Mouse (Mus musculus): ENCODE results near the gene Dao. TPM values are rescaled to one million over a fixed set of nuclear protein-coding genes. Genes with fewer than 3 reads are reported as not detected.

Gene Dao
- total RNA-seq, 2 experiments from 2014 or later, result not detected

DNA sequence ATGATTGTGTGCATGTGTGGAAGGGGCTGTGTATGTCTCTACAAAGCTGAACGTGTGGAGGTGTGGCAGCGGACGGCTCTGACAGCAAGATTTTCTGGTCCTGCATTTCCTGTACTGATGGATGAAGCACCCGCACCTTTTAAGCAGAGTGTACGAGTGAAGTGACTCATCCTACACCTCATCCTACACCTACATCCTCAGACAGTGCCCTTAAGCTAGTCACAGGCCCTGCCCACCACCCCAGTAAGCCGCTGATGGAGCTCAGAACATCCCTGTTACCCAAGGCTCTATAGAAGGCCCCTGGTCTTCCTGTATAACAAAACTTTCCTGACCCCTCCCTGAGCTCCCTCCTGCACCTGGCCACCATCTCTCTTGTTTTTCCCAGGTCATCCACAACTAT lies 20.9 kb downstream of the Dao start:
- DNase-seq, result no peak

DNA sequence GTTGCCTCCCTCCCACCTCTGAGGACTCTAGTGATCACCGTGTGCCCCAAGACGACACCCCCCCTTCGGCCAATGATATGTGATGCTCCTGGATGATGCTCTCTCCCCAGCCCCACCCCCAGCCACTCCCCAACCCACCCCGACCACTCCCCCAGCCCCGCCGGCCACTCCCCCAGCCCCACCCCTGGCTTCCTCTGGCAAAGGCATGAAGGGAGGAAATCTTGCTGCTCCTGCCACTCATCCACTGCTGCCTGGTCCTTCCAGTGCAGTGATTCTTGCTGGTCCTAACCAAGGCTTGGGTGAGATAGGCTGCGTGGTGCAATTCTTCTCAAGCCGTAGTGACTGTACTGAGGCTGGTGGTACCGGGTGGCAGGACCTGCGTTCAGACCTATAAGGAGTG lies 21.4 kb downstream of the Dao start:
- DNase-seq, result no peak
- intact Hi-C loops (cut with DNase I), result no loop called here

More for the DNA sequence above, 20.9 kb downstream of the Dao start:
- intact Hi-C loops (cut with DNase I), result no loop called here

DNA sequence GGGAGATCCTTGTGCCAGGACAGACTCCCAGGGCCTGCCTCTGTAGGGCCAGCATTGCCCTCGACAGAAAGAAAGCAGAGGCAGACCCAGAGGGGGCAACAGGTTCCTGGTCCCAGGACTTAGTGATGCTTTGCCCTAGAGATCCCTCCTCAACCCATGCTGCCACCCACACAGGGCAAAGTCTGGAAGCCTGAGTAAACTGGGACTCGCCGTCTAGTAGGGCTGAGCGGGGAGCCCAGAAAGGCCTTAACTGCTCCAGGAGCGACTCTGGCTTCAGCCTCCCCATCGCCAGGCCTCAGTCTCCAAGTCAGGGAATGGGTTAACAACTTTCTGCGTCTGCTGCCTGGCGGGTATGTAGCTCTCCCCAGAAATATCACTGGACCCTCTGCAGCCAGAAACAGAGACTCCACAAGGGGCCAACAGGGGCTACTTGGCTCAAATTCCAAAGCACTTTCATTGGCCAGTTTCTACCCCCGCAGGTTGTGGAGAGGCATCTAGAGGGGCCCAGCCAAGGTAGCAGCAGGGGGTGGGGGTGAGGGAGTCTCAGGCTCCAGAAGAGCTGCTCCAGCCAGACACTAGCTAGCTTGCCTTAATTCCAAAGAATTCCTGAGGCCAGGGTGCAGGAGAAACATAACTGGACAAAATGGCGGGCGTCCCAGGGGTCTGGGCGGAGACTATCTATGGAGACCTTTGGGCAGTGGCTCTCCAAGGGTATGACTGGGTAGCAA lies 23.9 kb downstream of the Dao start:
- intact Hi-C loops (cut with DNase I), result no loop called here
- DNase-seq, result no peak

DNA sequence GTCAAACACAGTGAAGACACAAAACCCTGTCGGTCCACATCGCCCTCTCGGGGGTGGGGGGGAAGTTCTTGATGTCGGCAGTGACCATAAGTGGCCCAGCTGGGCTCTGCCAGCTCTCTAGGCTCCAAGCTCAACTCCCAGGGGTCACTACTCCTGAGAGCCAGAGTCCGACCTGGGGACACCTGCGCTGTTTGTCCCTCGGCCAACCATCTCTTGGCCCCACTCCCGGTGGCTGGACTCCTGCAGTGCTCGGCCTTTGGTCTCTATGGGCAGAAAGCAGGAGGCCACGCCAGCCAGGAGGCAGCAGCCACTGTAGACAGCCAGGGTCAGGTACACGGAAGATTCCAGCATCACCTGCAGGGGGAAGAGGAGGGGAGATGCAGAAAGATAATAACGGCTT lies 24.6 kb downstream of the Dao start:
- intact Hi-C loops (cut with DNase I), result no loop called here
- no peak for DNase-seq

DNA sequence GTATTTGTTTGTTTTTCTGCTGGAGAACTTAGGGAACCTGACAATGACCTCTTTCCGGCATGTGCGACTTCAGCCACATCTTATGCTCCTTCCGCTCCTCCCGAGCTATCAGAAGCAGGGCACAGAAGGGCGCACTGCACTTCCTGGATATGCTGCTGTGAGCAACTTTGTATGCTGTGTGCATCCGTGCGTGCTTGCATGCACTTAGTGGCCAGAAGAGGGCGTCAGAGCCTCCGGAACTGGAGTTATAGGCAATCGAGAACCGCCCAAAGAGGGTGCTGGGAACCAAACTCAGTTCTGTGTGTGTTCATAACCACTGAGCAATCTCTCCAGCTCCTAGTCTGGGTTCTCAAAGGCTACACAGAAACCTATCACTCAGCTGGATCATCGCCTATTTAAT lies 27.1 kb downstream of the Dao start:
- intact Hi-C loops (cut with DNase I), result no loop called here

DNA sequence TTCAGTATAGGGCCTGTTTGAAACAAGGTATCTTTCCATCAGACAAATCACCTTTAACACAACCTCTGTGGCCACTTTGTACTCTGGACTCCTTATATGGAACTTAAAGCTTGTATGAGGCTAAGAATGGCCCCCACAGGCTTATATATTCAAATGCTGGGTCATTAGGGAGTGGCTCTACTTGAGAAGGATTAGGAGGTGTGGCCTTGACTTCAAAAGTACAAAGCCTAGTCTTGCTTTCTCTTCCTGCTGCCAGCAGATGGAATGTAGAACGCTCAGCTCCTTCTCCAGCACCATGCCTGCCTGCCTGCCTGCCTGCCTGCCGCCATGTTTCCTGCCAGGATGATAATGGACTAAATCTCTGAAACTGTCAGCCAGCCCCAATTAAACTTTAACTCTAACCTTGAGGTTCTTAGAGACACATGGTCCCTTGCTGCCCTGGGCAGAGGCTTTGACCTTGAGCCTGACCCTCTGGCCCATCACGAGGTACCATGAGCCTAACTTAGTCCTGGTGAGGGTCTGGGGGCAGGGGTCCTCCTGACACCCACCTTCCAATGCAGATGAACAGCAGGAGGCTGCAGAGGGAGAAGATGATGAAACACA lies 28.8 kb downstream of the Dao start:
- intact Hi-C loops (cut with DNase I), result no loop called here
- DNase-seq, result no peak

More for the DNA sequence above, 27.1 kb downstream of the Dao start:
- no peak for DNase-seq

DNA sequence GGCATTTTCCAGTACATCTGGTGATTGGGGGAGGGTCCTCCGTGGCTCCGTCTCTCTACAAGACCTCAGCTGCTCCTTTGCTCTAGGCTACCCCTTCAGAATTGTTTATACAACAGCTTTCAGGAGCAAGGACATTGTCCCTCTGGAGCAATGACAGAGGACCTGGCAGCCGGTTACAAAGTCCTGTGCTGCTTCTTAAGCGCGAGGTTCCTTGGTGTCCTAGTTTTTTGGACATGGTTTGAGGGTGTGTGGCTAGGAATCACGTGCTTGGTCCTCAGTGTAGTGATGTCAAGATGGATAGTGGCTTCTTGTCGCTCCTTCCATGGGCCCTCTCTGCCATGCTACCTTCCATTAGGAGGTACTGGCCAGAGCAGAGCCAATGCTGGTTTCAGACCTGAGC lies 30.9 kb downstream of the Dao start:
- intact Hi-C loops (cut with DNase I), result no loop called here
- DNase-seq, result no peak

DNA sequence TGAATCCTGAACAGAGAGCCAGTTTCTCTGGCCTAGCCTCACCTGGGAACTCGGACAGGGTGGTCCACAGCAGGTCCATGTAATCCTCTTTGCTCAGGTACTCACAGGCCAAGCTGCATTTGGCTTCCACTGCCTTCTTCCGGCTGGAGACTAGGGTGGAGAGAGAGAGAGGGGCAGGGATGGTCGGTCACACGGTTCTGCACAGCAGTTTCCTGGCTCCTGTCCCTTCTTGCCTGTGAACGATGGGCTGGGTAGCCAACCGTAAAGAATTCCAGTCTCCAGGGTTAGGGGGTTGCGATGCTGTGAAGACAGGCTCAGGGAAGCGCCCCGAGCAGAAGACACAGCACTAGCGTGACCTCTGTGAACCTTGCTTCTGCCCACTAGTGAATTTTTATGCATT lies 31.6 kb downstream of the Dao start:
- DNase-seq, result peak; percentile 65
- intact Hi-C loops (cut with DNase I), result no loop called here

DNA sequence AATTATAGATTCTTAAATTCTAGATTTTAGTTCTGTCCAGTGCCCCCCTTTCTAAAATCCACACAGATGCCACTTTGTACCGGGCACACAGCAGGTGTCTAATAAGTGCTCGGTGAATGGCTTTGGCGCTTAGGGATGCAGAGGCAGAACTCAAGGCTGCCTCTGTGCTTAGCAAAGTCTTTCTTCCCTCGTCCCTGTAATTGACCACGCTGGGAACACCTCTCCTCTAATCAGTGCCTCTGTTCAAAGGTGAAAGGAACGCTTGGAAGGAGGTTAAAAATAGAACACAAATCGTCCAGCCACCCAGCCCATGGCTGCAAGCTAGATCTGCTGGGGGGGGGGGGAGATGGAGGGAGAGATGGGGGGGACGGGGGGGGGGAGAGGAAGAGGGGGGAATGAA lies 37.0 kb downstream of the Dao start:
- intact Hi-C loops (cut with DNase I), result loop anchor here (10.0 kb wide), 2 partner anchors 86 to 186 kb away; no protein-coding TSS in a partner anchor
- DNase-seq, result no peak

DNA sequence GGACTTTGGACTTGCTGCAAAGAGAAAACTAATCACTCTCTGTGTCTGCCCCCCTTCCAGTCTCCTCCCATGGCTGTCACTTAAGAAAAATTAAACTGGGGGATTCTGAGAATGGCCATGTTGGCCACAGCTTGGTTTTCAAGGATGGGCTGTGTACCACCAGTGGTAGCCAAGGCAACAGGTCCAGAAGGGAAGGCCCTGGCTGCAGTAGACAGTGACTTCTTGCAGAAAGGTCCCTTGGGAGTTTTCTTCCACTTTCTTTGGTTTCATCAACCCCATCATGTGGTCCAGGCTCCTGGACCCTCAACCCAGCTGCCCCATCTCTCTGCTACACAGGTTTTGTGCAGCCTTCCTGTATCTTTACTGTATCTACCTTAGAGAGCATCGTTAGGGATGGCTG lies 37.4 kb downstream of the Dao start:
- intact Hi-C loops (cut with DNase I), result loop anchor here (10.0 kb wide), 2 partner anchors 86 to 186 kb away; no protein-coding TSS in a partner anchor
- DNase-seq, result no peak

DNA sequence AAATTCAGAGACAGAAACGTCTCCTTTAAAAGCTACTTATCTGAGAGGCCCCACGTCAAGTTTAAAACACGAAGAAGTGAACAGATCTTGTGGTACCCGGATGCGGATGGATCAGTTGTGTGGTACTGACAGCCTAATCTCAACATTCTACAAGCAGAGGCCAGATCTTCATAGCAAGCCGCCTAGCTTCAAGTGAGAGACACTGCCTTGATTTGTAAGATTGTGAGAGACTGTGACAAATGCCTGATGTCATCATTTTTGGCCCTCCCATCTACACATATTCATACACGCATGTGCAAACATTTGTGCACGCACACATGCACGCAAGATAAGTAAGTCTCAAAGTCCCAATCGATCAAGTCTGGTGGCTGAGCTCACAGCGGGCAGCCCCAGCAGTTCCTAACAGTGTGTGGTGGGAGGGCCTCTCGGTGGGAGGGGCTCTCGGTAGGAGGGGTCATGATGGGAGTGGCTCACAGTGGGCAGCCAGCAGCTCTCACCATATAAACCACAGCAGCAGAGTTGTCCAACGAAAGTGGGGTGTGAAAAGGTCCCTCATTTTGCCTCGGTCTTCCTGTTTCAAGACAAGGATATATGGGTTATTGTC lies 37.9 kb downstream of the Dao start:
- DNase-seq, result no peak
- intact Hi-C loops (cut with DNase I), result loop anchor here (10.0 kb wide), 2 partner anchors 87 to 187 kb away; no protein-coding TSS in a partner anchor

DNA sequence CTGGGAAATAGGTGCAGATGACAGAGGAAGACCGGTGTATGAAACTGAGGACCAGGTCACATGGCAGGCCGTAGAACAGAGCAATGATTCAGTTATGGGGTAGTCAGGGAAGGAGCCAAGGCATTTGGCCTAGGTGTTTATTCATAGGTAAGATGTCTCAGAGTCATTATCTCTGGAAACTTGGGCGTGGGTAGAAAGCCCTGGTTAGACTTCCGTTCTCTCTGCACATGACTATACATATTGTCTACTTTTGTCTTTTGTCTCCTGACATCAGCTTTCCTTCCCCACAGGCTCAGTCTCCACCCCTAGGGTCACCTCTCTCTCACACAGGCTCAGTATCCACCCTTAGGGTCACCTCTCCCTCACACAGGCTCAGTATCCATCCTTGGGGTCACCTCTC lies 40.3 kb downstream of the Dao start:
- intact Hi-C loops (cut with DNase I), result loop anchor here (10.0 kb wide), 2 partner anchors 89 to 189 kb away; no protein-coding TSS in a partner anchor
- DNase-seq, result no peak

DNA sequence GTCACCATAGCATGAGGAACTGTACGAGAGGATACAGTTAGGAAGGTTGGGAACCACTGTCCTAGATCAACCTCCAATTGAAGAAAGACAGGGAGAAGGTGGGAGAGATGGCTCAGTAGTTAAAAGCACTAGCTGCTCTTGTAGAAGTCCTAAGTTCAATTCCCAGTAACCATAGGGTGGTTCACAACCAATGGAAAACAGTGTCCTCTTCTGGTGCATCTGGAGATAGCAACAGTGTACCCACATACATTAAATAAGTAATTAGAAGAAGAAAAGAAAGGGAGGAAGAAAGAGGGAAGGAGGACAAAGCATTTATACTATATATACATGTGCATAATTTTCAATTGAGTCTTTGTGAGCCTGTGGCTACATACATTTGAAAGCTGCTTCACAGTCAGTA lies 41.6 kb downstream of the Dao start:
- intact Hi-C loops (cut with DNase I), result loop anchor here (10.0 kb wide), 2 partner anchors 90 to 190 kb away; no protein-coding TSS in a partner anchor
- no peak for DNase-seq

DNA sequence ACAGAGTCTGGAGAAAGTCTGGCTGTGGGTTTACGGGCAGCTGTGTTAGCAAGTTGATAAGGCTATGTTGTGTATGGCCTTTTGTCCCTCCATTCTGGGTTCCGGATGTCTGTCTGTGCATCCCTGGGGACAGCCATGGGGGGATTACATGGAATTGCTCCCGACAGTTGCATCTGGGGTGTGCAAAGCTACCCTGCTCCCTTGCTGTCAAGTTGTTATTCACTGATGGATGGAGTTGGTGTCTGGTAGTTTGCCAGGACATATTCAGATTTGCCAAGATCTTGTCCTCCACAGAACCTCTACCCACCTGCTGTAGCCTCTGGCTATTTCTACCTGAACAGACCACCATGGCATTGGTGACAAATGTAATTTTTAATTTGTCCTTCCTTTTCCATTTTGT lies 42.6 kb downstream of the Dao start:
- DNase-seq, result peak; percentile 57
- intact Hi-C loops (cut with DNase I), result loop anchor here (10.0 kb wide), 2 partner anchors 91 to 191 kb away; no protein-coding TSS in a partner anchor

DNA sequence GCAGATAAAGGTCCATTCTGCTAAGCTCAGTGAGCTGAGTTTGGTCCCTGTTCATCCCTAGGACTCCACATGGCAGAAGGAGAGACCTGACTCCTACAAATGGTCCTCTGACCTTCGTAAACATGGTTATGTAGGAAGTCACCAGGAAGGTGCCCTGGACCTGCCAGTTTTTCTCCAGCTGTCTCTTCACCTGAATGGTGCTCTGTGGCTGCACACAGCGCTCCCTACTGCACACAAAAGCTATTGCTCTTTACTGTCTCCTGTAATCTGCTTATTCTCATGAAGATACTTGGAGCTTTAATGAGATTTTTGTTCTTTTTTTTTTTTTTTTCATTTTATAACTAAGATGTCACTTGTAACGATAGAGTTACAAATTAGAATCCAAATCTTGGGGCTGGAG lies 43.1 kb downstream of the Dao start:
- intact Hi-C loops (cut with DNase I), result loop anchor here (10.0 kb wide), 2 partner anchors 92 to 192 kb away; no protein-coding TSS in a partner anchor
- peak; percentile 22 for DNase-seq

DNA sequence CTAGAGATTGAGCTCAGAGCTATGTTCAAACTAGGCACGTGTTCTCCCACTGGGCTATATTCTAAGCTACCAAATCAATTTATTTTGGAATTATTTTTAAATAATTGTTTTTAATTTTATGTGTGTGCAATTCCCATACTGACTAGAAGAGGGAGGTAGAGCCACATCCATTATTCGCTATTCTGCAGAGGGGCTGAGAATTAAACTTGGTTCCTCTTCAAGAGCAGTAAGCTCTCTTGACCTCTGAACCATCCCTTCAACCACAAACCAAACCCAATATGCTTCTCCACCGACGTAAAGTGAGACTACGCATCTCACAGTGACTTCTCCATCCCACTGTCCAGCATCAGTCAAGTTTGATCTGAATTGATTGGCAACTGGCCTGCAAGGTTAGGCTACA lies 43.7 kb downstream of the Dao start:
- DNase-seq, result no peak
- intact Hi-C loops (cut with DNase I), result loop anchor here (10.0 kb wide), 2 partner anchors 92 to 192 kb away; no protein-coding TSS in a partner anchor

DNA sequence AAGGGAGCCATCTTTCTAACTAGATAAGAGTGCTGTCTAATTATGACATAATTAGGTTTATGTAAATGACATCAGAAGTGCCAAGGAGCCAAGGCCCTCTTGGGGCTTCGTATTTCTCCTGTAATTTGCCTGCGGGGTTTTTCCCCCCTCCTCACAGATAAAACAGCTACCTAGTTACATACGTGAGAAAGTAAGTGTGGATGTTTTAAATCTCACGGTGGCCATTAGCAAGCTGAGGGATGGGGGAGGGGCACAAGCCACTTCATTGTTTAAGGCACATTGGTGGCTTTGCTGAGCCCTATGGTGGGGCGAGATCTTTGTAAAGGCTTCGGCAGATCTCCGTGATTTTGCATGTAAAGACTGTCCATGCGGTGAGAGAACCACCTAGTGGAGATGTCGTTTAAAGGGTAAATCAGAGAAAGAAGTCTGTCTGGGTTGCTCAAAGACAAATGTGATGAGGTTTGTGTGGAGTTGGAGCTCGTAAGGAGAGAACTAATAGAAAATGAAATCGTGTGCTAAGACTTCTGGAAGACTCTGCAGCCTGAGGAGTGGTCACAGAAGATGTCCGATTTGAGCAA lies 45.3 kb downstream of the Dao start:
- intact Hi-C loops (cut with DNase I), result loop anchor here (10.0 kb wide), 2 partner anchors 94 to 194 kb away; no protein-coding TSS in a partner anchor
- no peak for DNase-seq

DNA sequence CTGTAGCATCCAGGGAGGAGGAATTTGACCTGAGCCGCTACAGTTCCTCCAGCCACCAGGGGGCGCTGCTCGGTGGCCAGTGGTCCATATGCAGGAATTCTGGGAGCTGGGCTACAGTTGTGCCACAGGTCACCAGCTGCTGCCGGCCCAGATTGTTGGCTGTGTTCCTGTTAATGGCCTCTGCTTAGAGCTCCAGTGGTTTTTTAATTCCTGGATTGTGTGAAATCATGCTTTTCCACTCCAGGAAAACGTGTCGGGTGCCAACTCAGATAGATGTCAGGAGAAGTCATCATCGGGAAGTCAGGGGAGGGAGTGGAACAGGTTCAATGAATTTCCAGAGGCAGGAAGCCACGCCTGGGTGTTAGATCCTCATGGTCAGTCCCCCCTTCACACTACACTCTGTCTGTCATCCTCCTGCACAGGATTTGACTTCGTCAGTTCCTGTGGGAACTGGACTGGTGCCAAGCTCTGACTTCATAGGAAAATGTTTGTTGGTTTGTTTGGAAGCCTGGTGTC lies 48.8 kb downstream of the Dao start:
- intact Hi-C loops (cut with DNase I), result no loop called here
- peak; percentile 65 for DNase-seq

DNA sequence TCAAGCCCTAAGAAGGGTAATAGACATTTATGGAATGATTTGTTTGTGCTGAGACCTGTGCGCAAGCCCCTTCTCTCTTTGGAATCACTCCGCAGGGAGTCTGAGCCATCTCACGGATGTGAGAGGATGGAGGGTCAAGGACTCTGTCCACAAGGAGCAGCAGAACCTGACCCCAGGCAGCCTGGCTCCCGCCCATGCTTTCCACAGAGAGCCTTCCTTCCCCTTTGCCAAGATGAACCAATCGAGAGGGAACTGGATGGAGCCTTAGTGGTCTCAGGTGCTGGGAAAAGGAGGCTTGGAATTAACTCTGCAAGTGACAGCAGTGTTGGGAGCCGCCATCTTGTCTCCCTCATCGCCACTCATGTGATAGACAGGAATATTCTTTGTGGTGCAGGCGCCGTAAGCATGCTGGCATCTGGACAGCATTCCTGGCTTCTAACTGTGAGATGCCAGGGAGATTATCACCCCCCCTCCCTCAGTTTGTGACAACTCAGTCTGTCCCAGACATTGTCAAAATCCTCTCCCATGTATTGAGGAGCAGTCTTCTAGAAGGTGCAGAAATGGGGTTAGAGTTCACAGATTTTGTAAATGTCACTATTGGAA lies 53.7 kb downstream of the Dao start:
- intact Hi-C loops (cut with DNase I), result no loop called here
- no peak for DNase-seq

DNA sequence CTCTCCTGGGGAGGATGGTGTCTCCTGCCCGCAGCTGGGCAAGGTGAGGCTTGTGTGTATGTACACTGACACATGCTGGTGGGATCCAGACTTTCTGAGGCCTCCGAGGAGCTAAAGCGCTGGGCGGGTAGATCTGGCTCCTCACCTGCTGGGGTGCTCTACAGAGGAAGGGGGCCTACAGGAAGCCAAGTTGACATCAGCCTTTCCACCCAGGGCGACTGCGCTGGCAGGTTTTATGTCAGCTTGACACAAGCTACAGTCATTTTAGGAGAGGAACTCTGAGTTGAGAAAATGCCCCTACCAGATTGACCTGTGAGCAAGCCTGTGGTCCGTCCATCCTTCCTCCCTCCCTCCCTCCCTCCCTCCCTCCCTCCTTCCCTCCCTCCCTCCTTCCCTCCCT lies 58.2 kb downstream of the Dao start:
- no peak for DNase-seq
- intact Hi-C loops (cut with DNase I), result no loop called here

DNA sequence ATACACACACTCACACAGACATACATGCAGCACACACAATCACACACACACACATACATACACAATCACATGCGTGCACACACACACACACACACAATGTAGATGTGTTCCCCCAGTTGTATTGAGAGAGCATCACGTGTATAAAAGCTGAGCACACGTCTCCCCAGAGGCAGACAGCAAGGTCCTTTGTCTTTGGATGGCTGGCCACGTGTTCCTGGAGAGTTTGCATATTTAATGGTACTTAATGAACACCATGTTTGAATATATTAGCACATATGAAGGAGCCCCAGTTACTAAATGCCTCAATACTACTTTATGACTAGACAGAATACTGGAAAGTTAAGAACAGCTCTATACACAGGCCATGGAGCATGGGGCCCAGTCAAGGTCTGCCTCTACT lies 60.5 kb downstream of the Dao start:
- no peak for DNase-seq
- intact Hi-C loops (cut with DNase I), result no loop called here

All from left cerebral cortex, postnatal 4 days (tissue).